Comparison of ENCODE assay signal across 8 mouse cellular contexts in the genomic region with DNA sequence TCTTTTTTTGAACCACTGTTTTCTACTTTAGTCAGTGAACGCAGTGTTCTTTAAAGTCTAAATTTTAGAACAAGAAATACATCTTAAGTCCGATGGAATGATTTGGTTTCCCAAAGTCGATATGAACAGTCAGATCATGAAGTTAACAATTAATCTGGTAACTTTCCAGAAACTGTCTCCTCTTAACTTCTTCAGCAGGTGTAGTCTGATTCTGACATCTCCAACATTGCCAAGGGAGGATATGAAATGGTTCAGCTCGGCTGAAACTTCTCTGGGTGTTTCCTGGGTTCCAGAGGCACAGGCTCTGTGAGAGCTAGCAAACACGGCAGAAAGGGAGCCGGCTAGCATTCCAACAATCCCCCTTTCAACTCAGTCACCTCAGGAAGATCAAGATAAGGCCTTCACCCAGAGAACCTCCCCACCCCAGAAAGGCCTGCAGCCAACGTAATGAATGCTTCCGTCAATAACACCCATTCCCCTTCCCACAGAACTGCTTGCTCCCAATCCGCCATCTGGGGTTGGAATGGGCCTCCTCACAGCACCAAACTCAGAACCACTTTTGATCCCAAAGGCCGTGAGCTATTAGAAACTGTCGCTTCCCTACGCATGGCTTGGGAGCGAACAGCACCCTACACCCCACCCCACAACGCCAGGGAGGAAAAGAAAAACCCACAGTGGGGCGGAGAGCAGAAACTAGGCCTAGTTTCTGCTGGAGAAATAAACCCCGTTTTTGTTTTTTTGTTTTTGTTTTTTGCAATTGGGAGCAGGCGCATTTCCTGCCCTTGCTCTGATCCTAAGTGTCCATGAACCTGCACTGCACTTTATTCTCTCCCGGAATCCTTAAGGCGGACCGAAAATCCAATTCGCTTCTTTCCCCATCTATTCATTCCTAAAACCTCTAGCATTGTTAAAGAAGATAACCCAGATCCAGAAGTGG. TPM values are rescaled to one million over a fixed set of nuclear protein-coding genes. Genes with fewer than 3 reads are reported as not detected.
DNase-seq lines count a peak whose midpoint lies in the region; ATAC-seq and TF ChIP-seq lines count a peak whose summit lies in the region.

No protein-coding gene starts in this region.

- no peak for TF ChIP-seq POLR2A in liver, adult 2 months (IDR thresholded peaks at IDR 0.05; ENCODE audit: extremely low read depth, insufficient read depth, low read length)

- H3K4me1 ChIP-seq in brown adipose tissue, adult 24 weeks (ENCODE audit: control insufficient read depth, insufficient read depth, insufficient read length, low read length): peaks cover 6% of the 10 kb centered on the region; the same call in 1 of the 2 replicates
- peaks cover 7% of the 10 kb centered on the region for H3K4me1 ChIP-seq in forebrain, embryonic 14.5 days (ENCODE audit: control insufficient read depth, insufficient read depth, low read length)
- H3K4me1 ChIP-seq in hindbrain, postnatal 0 days (ENCODE audit: insufficient read depth, low read length): peaks cover 4% of the 10 kb centered on the region; the same call in 1 of the 2 replicates
- peaks cover 15% of the 10 kb centered on the region for H3K4me1 ChIP-seq in liver, adult 2 months (ENCODE audit: control insufficient read depth, insufficient read depth, low read length)

- ATAC-seq in forebrain, embryonic 14.5 days: no peak
- no peak for ATAC-seq in hindbrain, postnatal 0 days

- peak; percentile 15 for DNase-seq in spleen, adult 12 weeks (ENCODE audit: low spot score)
- no peak for DNase-seq in spleen, postnatal 36 days (ENCODE audit: low spot score in 2 of 2)
- peak; percentile 25 for DNase-seq in forebrain, embryonic 14.5 days (ENCODE audit: low spot score)
- peak; percentile 8 for DNase-seq in hindbrain, postnatal 0 days (ENCODE audit: low spot score)
- DNase-seq in liver, adult 2 months (ENCODE audit: extremely low read depth, low read depth, low spot score): peak; percentile 83
- peak; percentile 41 for DNase-seq in neural tube, embryonic 10.5 days (ENCODE audit: extremely low spot score, low spot score)
- peak; percentile 31 for DNase-seq in yolk sac, embryonic 10.5 days (ENCODE audit: low spot score)

- H3K27ac ChIP-seq in brown adipose tissue, adult 24 weeks (replicated peaks; ENCODE audit: low read depth, low read length): peak overlapping the region; percentile 89
- H3K27ac ChIP-seq in forebrain, embryonic 14.5 days (ENCODE audit: low read depth, low read length): peak overlapping the region; percentile 97
- peak overlapping the region; percentile 96 for H3K27ac ChIP-seq in hindbrain, postnatal 0 days
- H3K27ac ChIP-seq in liver, adult 2 months (replicated peaks; ENCODE audit: insufficient read depth, low read depth, low read length): peak overlapping the region; percentile 97

- no peak for TF ChIP-seq CTCF in hindbrain, postnatal 0 days (IDR thresholded peaks at IDR 0.05; ENCODE audit: low read depth)
- no peak for TF ChIP-seq CTCF in liver, adult 2 months (IDR thresholded peaks at IDR 0.05; ENCODE audit: low read depth, low read length)

- peak overlapping the region; percentile 92 for H3K4me2 ChIP-seq in forebrain, embryonic 14.5 days (ENCODE audit: low read length)
- peak overlapping the region; percentile 85 for H3K4me2 ChIP-seq in hindbrain, postnatal 0 days (ENCODE audit: low read depth, low read length)

- H3K9me3 ChIP-seq in forebrain, embryonic 14.5 days (replicated peaks; ENCODE audit: control insufficient read depth, low read length): no peaks in the 10 kb centered on the region
- H3K9me3 ChIP-seq in hindbrain, postnatal 0 days (ENCODE audit: low read length): no peaks in the 10 kb centered on the region

- no peaks in the 10 kb centered on the region for H3K27me3 ChIP-seq in forebrain, embryonic 14.5 days (replicated peaks; ENCODE audit: control insufficient read depth, insufficient read depth, low read length)
- no peaks in the 10 kb centered on the region for H3K27me3 ChIP-seq in hindbrain, postnatal 0 days (ENCODE audit: insufficient read depth, low read length)
- no peaks in the 10 kb centered on the region for H3K27me3 ChIP-seq in liver, adult 2 months (ENCODE audit: control insufficient read depth, insufficient read depth, low read length)

- H3K9ac ChIP-seq in forebrain, embryonic 14.5 days (ENCODE audit: low read length): peak overlapping the region; percentile 96
- H3K9ac ChIP-seq in hindbrain, postnatal 0 days (replicated peaks; ENCODE audit: low read length): peak overlapping the region; percentile 98
- H3K9ac ChIP-seq in liver, adult 2 months (ENCODE audit: low read depth, low read length): peak overlapping the region; percentile 100

- peak overlapping the region; percentile 91 for H3K4me3 ChIP-seq in brown adipose tissue, adult 24 weeks (ENCODE audit: insufficient read depth, low read depth, low read length)
- peak overlapping the region; percentile 94 for H3K4me3 ChIP-seq in forebrain, embryonic 14.5 days (ENCODE audit: low read depth, low read length)
- H3K4me3 ChIP-seq in hindbrain, postnatal 0 days (ENCODE audit: low read length): peak overlapping the region; percentile 98
- peak overlapping the region; percentile 99 for H3K4me3 ChIP-seq in liver, adult 2 months (ENCODE audit: insufficient read depth, low read depth, low read length)

- 11% methylated on average over 21 of the region's 21 CpGs for WGBS in forebrain, embryonic 14.5 days
- 11% methylated on average over 21 of the region's 21 CpGs for WGBS in hindbrain, postnatal 0 days
- WGBS in liver, adult 2 months: 3% methylated on average over 21 of the region's 21 CpGs

- no peaks in the 10 kb centered on the region for H3K36me3 ChIP-seq in forebrain, embryonic 14.5 days (ENCODE audit: control insufficient read depth, insufficient read depth, low read length)
- H3K36me3 ChIP-seq in hindbrain, postnatal 0 days (ENCODE audit: insufficient read depth, low read length): no peaks in the 10 kb centered on the region
- no peaks in the 10 kb centered on the region for H3K36me3 ChIP-seq in liver, adult 2 months (ENCODE audit: control insufficient read depth, insufficient read depth, low read length)

- peaks cover 14% of the 10 kb centered on the region for H3K79me2 ChIP-seq in liver, adult 2 months (ENCODE audit: control insufficient read depth, insufficient read depth, low read length)

RNA-seq across cellular contexts. Expression of a gene that starts 1.3 kb away (rescaled TPM):
- 17.4 and 18.2 TPM in 2 replicates for polyA plus RNA-seq in brown adipose tissue, adult 24 weeks (2012; ENCODE audit: insufficient read depth, insufficient read length, missing spikeins)
- 38.4 and 46.6 TPM in 2 replicates for polyA plus RNA-seq in forebrain, embryonic 14.5 days (2014; fragmentation: Nextera tagmentation; extraction: Ambion mirVana)
- total RNA-seq in hindbrain, postnatal 0 days (2014; rRNA removed): 20.0 and 20.9 TPM in 2 replicates
- polyA plus RNA-seq in hindbrain, postnatal 0 days (2015; fragmentation: Nextera tagmentation; extraction: Ambion mirVana): 57.4 and 61.0 TPM in 2 replicates
- 36.9 and 40.9 TPM in 2 replicates for total RNA-seq in liver, adult 2 months (2014; rRNA removed)
- 29.4 and 44.5 TPM in 2 replicates for polyA plus RNA-seq in liver, adult 2 months (2012; rRNA removed)

Comparison
In these comparisons a context has a peak if more than half of its experiments do, and no peak if none do; other contexts are left out.
1. DNase-seq: peak in spleen, adult 12 weeks (single experiment), forebrain, embryonic 14.5 days (single experiment), hindbrain, postnatal 0 days (single experiment), liver, adult 2 months (single experiment), neural tube, embryonic 10.5 days (single experiment) and yolk sac, embryonic 10.5 days (single experiment); none in spleen, postnatal 36 days (0 of 2).
2. Peak in every context shown above with its lines, with median percentiles within 50 percentile points of each other: H3K27ac ChIP-seq, H3K4me3 ChIP-seq and H3K9ac ChIP-seq.